ENCODE assay signal across 24 mouse cellular contexts in the genomic region with DNA sequence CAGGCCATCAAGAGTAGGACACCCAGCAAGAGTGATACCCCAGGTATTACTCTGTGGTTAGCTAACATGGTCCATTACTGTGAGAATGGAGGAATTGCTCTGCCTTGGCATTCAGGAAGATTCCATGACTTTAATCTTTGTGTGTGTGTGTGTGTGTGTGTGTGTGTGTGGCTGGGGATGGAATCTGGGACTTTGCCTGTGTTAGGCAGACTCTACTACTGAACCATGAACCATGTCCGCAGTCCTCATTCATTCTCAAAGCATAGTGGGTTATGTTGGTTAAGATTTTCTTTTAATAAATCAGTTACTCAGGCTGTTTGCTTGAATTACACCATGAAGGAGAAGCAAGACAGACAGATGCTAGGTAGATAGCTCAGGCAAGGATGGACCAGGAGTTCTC.
"Had no signal": no experiment of that assay in that cellular context is flagged by ENCODE, and none has a peak within 500 bp of the region (broad histone marks: within the 10 kb centered on the region; RNA-seq: fewer than 3 reads in every experiment).

No protein-coding gene starts in this region.

- H3K27ac ChIP-seq: hindbrain, embryonic 15.5 days; layer of hippocampus, adult 2 months; limb, embryonic 10.5 days; limb, embryonic 13.5 days; liver, embryonic 12.5 days; liver, embryonic 15.5 days; lung, embryonic 15.5 days; midbrain, embryonic 10.5 days; midbrain, embryonic 13.5 days; neural tube, embryonic 13.5 days had no signal

- H3K9me3 ChIP-seq: hindbrain, embryonic 15.5 days; limb, embryonic 10.5 days; limb, embryonic 13.5 days; liver, embryonic 15.5 days; lung, embryonic 15.5 days; midbrain, embryonic 10.5 days; midbrain, embryonic 13.5 days; neural tube, embryonic 13.5 days had no signal

- H3K4me3 ChIP-seq: hindbrain, embryonic 15.5 days; layer of hippocampus, adult 2 months; limb, embryonic 10.5 days; limb, embryonic 13.5 days; liver, embryonic 12.5 days; liver, embryonic 15.5 days; lung, embryonic 15.5 days; megakaryocyte, embryonic 14.5 days; midbrain, embryonic 10.5 days; midbrain, embryonic 13.5 days; myocyte; neural tube, embryonic 13.5 days had no signal

- DNase-seq: layer of hippocampus, adult 9-11 months; liver; lung, adult 18-20 months; lung, postnatal 10 days; lung, postnatal 36 days; retina, postnatal 1 day; right cerebral cortex, postnatal 25 days; spleen, adult 18-20 months; thymus, adult 2 months; thymus, postnatal 25 days had no signal

- H3K27me3 ChIP-seq: hindbrain, embryonic 15.5 days; limb, embryonic 13.5 days; liver, embryonic 12.5 days; liver, embryonic 15.5 days; lung, embryonic 15.5 days; megakaryocyte, embryonic 14.5 days; midbrain, embryonic 13.5 days; neural tube, embryonic 13.5 days had no signal

- H3K9ac ChIP-seq: hindbrain, embryonic 15.5 days; limb, embryonic 13.5 days; liver, embryonic 12.5 days; liver, embryonic 15.5 days; lung, embryonic 15.5 days; midbrain, embryonic 13.5 days; neural tube, embryonic 13.5 days had no signal

- H3K4me2 ChIP-seq: hindbrain, embryonic 15.5 days; limb, embryonic 13.5 days; liver, embryonic 12.5 days; liver, embryonic 15.5 days; lung, embryonic 15.5 days; midbrain, embryonic 13.5 days; neural tube, embryonic 13.5 days had no signal

- ATAC-seq: intestine, postnatal 0 days; liver, embryonic 12.5 days; midbrain, embryonic 13.5 days; midbrain, embryonic 16.5 days had no signal

- H3K4me1 ChIP-seq: hindbrain, embryonic 15.5 days; limb, embryonic 10.5 days; limb, embryonic 13.5 days; lung, embryonic 15.5 days; midbrain, embryonic 10.5 days; midbrain, embryonic 13.5 days; neural tube, embryonic 13.5 days had no signal
